Mouse (Mus musculus) intestine, embryonic 16.5 days (tissue): ENCODE data around the gene Cd164. TPM values are rescaled to one million over a fixed set of nuclear protein-coding genes. Genes with fewer than 3 reads are reported as not detected.

ENCODE experiments used
- ATAC-seq: fragments of 200-750 bp; cut with Nextera tagmentation; 2 replicates; pipeline ENCODE4 v1.8.0; 2017; ENCODE audit warnings: moderate TSS enrichment, moderate library complexity
- H3K27ac ChIP-seq: fragments of 300-500 bp; sonication (generic); 2 replicates; pipeline ENCODE4 v1.5.1; 2014; ENCODE audit warnings: mild to moderate bottlenecking, low read length
- H3K27me3 ChIP-seq: fragments of 300-500 bp; sonication (generic); replicated peaks from 2 replicates; pipeline ENCODE4 v1.6.1; 2014; ENCODE audit warnings: low read length, control low read depth, mixed read lengths; ENCODE audit not compliant: control insufficient read depth, insufficient read depth
- H3K36me3 ChIP-seq: fragments of 300-500 bp; sonication (generic); 2 replicates; pipeline ENCODE4 v1.6.1; 2014; ENCODE audit warnings: low read length, control low read depth; ENCODE audit not compliant: control insufficient read depth, insufficient read depth
- H3K4me1 ChIP-seq: fragments of 300-500 bp; sonication (generic); 2 replicates; pipeline ENCODE4 v1.6.1; 2014; ENCODE audit warnings: low read length, control low read depth, mixed read lengths; ENCODE audit not compliant: control insufficient read depth, insufficient read depth
- H3K4me2 ChIP-seq: fragments of 300-500 bp; sonication (generic); 2 replicates; pipeline ENCODE4 v1.6.1; 2014; ENCODE audit warnings: low read depth, low read length, control low read depth
- H3K4me3 ChIP-seq: fragments of 300-500 bp; sonication (generic); 2 replicates; pipeline ENCODE4 v1.5.1; 2014; ENCODE audit warnings: mild to moderate bottlenecking, low read length
- H3K9ac ChIP-seq: fragments of 300-500 bp; sonication (generic); 2 replicates; pipeline ENCODE4 v1.6.1; 2014; ENCODE audit warnings: low read depth, low read length
- H3K9me3 ChIP-seq: fragments of 300-500 bp; sonication (generic); 2 replicates; pipeline ENCODE4 v1.6.1; 2016; ENCODE audit warnings: low read length, control low read depth; ENCODE audit not compliant: control insufficient read depth
- WGBS: fragments of 180-500 bp; shearing (Covaris S2); extraction: QIAGEN DNeasy Blood & Tissue Kit; methylation state at CpG from one replicate; pipeline ENCODE4 v1.1.7; 2014; 5-methylcytosine and 5-hydroxymethylcytosine counted together
- polyA plus RNA-seq: library from polyadenylated mRNA; unstranded; fragments of >200 nt; fragmentation: Nextera tagmentation; extraction: Ambion mirVana; gene quantifications from 2 replicates; pipeline ENCODE4 v1.2.1, GENCODE M21; 2015

Gene Cd164
- polyA plus RNA-seq, 1 experiment from 2014 or later = 186 TPM

DNA sequence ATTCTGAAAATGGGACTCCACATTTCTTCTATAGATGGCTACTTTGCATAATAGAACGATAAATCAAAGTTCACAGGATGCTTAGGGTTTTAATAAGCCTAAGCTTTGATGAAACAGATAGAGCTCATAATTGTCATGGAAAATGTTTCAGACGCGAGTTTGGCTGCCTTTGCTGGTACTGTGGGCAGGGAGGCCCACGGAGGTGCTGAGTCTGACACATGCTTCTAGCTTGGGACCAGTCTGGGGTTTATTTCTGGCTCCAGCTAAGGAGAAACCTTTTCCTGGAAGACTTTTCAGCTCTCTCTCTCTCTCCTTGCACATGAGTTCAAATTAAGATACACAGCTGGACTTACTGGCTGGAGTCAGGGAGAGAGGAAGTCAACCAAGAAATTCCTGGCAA is 53.1 kb downstream of the Cd164 start:
- Histone ChIP-seq H3K9ac (no peak overlapping the region), H3K4me1 (peaks cover 20% of the 10 kb centered on the region), H3K36me3 (no peaks in the 10 kb centered on the region), H3K27me3 (no peaks in the 10 kb centered on the region), H3K9me3 (no peaks in the 10 kb centered on the region), H3K27ac (peak overlapping the region; percentile 9; the same call in 1 of the 2 replicates), H3K4me2 (no peak overlapping the region), H3K4me3 (no peak overlapping the region)
- WGBS = 78% methylated on average over 4 of the region's 4 CpGs
- ATAC-seq = peak; percentile 25; the same call in 1 of the 2 replicates

DNA sequence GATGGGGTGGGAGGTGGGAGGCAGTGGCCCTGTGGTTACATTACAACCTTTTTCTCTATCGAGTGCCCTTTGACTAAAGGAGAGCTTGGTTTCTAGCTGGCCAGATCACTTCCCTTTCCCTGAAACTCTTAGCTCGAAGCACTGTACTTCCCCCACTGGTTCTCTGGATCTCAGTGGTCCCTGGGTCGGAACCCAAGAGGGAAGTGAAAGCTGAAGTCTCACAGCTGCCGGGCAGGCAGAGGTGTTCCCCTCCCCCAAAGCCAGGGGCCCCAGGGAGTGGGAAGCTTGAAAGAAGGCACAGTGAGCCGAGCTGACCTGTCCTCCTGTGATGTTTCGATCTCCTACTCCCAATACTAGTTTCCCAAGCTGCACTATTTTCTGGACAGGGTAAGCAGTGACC is 54.0 kb downstream of the Cd164 start:
- Histone ChIP-seq H3K36me3 (no peaks in the 10 kb centered on the region), H3K4me2 (peak overlapping the region; percentile 22; the same call in 1 of the 2 replicates), H3K4me3 (no peak overlapping the region), H3K27me3 (no peaks in the 10 kb centered on the region), H3K9ac (no peak overlapping the region), H3K9me3 (no peaks in the 10 kb centered on the region), H3K4me1 (peaks cover 20% of the 10 kb centered on the region), H3K27ac (no peak overlapping the region)
- WGBS = 15% methylated on average over 6 of the region's 6 CpGs
- no peak for ATAC-seq

DNA sequence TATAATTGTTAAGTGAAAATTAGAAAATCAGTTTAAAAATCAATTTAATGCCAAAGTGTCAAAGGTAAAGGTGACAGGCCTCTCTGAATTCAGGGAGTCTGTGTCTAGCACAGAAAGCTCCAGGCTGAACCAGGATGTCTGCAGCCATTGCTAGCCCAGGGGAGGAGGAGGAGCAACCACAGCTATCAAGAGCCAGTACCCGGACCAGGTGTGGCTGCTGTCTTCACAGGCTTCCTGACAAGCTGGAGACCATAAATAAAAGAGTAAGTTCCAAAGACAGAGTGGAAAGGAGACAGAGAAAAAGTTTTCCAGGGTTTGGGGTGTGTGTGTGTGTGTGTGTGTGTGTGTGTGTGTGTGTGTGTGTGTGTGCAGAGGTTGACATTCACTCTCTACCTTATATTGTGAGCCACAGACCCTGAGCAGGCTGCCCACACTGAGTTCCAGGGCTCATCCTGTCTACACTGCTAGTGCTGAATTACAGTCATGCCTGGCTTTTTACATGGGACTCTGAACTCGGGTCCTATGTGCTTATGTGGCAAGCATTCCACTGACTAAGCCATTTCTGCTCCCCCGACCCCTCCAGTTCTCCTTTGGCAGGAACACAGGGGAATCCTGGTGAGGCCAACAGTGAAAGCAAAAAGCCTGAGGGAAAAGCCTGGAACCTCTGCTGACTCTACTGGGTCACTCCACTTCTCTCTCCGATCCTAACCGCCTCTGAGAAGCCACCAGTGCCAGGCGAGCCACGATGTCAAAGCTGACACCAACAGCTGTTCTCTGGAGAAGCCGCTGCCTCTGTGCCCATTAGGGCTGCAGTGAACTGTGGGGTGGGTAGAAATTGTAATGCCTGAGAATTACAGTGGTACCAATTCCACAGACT is 56.5 kb downstream of the Cd164 start:
- 59% methylated on average over 8 of the region's 8 CpGs for whole genome bisulfite sequencing
- ATAC-seq = no peak

DNA sequence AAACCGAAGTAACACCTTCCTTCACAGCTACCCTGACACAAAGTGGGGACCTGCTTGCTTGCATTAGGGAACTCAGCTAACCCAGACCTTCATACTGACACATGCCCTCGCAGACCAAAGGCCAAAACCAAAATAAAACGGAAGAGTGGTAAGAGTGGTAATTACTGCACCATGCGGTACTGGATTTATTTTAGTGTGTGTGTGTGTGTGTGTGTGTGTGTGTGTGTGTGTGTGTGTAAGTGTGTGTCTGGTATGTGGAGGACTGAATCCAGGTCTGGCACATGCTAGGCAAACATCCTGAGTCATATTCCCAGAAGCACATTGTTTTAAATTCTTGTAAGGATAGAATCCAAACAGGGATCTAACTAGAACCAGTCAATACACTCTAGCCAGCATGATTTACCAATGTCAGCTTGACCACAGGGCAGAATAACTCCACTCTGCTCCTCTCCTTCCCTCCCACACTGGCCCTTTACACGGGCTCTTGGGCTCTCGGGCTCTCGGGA is 57.2 kb downstream of the Cd164 start:
- H3K9ac ChIP-seq = no peak overlapping the region
- H3K27ac ChIP-seq = no peak overlapping the region
- no peak overlapping the region for H3K4me3 ChIP-seq
- H3K27me3 ChIP-seq = no peaks in the 10 kb centered on the region
- H3K36me3 ChIP-seq = no peaks in the 10 kb centered on the region
- WGBS = 88% methylated on average over 7 of the region's 7 CpGs
- H3K9me3 ChIP-seq = no peaks in the 10 kb centered on the region
- H3K4me1 ChIP-seq = peaks cover 20% of the 10 kb centered on the region
- ATAC-seq = no peak
- H3K4me2 ChIP-seq = no peak overlapping the region

More for the DNA sequence above, 56.5 kb downstream of the Cd164 start:
- Histone ChIP-seq H3K36me3 (no peaks in the 10 kb centered on the region), H3K9ac (no peak overlapping the region), H3K27me3 (no peaks in the 10 kb centered on the region), H3K9me3 (no peaks in the 10 kb centered on the region), H3K4me1 (peaks cover 20% of the 10 kb centered on the region), H3K4me2 (no peak overlapping the region), H3K4me3 (no peak overlapping the region), H3K27ac (no peak overlapping the region)

DNA sequence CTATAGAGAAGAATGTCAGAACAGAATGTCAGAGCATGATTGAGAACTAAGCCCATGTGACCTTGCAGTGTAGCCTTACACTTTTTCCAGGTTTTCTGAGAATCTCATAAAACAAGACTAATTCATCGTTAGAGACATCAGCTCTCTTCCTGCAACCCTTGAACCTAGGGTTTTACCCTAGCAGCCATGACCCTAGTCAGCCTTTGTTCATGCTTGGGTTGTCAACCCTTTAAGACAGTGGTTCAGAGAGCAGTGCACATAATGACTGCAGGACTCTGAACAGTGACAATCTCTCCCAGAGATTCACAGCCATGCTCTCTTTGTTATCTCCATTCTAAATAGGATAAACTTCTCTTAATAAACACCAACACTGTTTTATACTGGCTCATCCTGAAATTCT is 59.3 kb downstream of the Cd164 start:
- 43% methylated on average over 1 of the region's 1 CpGs for WGBS
- ATAC-seq = no peak

DNA sequence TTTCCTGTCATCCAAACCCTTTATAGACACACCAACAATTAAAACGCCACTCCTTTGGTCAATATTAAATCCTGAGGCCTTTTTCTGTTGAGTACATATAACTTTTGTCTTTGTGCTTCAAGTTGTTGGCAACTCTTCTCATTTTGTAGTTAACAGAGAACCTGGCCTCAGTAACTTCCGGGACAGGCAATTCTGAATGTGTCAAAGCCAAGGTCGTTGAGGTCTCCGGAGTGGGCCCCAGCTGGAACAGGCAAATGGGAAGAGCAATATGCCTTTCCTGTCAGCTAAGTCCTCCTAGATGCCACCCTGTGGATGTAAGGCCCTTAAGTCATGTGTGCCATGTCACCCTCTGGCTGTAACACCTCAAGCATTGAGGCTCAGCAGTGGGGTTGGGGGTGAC is 61.2 kb downstream of the Cd164 start:
- 64% methylated on average over 4 of the region's 4 CpGs for WGBS
- ATAC-seq = no peak
- no peak overlapping the region for H3K4me3 ChIP-seq
- no peak overlapping the region for H3K27ac ChIP-seq
- peaks cover 7% of the 10 kb centered on the region; the same call in 1 of the 2 replicates for H3K4me1 ChIP-seq
- no peaks in the 10 kb centered on the region for H3K36me3 ChIP-seq
- H3K9ac ChIP-seq = no peak overlapping the region
- no peaks in the 10 kb centered on the region for H3K9me3 ChIP-seq
- no peaks in the 10 kb centered on the region for H3K27me3 ChIP-seq
- H3K4me2 ChIP-seq = no peak overlapping the region

More for the DNA sequence above, 59.3 kb downstream of the Cd164 start:
- Histone ChIP-seq H3K4me1 (peaks cover 9% of the 10 kb centered on the region), H3K4me3 (no peak overlapping the region), H3K36me3 (no peaks in the 10 kb centered on the region), H3K4me2 (no peak overlapping the region), H3K9me3 (no peaks in the 10 kb centered on the region), H3K27ac (no peak overlapping the region), H3K9ac (no peak overlapping the region), H3K27me3 (no peaks in the 10 kb centered on the region)

Other genes starting within 250 kb of the Cd164 start
- gene Fig4, start 216.2 kb upstream of the Cd164 start, polyA plus RNA-seq = 17.2 and 18.6 TPM in 2 replicates
- 0.02 and 0.04 TPM in 2 replicates for gene Ak9, start 215.4 kb upstream of the Cd164 start, polyA plus RNA-seq
- gene Zbtb24, start 69.0 kb upstream of the Cd164 start, polyA plus RNA-seq = 15.4 and 15.6 TPM in 2 replicates
- gene Mical1, start 43.1 kb upstream of the Cd164 start, polyA plus RNA-seq = 23.8 and 28.4 TPM in 2 replicates
- 62.7 and 68.9 TPM in 2 replicates for gene Smpd2, start 29.0 kb upstream of the Cd164 start, polyA plus RNA-seq
- 0.36 and 0.93 TPM in 2 replicates for gene Ppil6, start 29.0 kb upstream of the Cd164 start, polyA plus RNA-seq
- gene Ccdc162, start 197.2 kb downstream of the Cd164 start, polyA plus RNA-seq = 1.0 and 1.1 TPM in 2 replicates